Mouse (Mus musculus): Measurements from ENCODE around the gene Inpp5b. TPM values are rescaled to one million over a fixed set of nuclear protein-coding genes. Genes with fewer than 3 reads are reported as not detected.

Inpp5b gene
- polyA plus RNA-seq, 1 experiment from 2014 or later: 21.0 TPM

DNA sequence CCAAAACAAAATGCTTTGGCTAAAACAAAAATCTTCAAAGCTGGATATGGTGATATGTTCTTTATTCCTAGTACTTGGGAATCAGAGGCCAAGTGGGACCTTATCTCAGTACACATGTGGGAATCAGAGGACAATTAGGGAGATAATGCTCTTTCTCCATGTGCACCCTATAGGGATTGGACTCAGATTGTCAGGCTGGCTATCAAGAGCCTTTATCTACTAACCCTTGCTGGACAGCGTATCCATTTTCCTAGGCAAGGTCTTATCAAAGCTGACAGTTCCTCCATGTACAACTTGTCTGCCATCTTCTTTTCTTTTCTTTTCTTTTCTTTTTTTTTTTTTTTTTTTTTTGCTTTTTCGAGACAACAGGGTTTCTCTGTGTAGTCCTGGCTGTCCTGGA, 31.8 kb downstream of the Inpp5b start:
- 92% methylated on average over 2 of the region's 2 CpGs for WGBS
- ATAC-seq (ENCODE audit: low FRiP score): no peak

DNA sequence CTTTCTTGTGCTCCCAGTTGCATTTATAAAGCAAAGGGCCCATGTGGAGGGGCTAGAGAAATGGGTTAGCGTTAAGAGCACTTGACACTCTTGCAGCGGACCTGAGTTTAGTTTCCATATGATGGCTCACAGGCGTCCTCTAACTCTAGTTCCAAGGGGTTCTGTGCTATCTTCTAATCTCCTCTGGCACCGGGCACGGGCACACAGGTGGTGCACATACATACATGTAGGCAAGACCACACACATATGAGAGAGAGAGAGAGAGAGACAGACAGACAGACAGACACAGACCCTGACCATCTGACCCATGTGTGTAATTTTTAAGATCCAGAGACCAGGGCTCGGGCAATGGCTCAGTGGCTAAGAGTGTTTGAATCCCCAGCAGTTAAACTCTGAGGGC, 32.3 kb downstream of the Inpp5b start:
- ATAC-seq (ENCODE audit: low FRiP score) (no peak), DNase-seq (ENCODE audit: low spot score) (no peak)
- H3K27ac ChIP-seq: no peak overlapping the region
- H3K4me2 ChIP-seq (replicated peaks): no peak overlapping the region
- no peaks in the 10 kb centered on the region for H3K9me3 ChIP-seq (ENCODE audit: control insufficient read depth, low read length)
- no peak overlapping the region for H3K9ac ChIP-seq
- no peak overlapping the region for H3K4me3 ChIP-seq (replicated peaks; ENCODE audit: low read length)
- H3K4me1 ChIP-seq (replicated peaks; ENCODE audit: control insufficient read depth, insufficient read depth, low read length): no peaks in the 10 kb centered on the region
- H3K36me3 ChIP-seq (replicated peaks; ENCODE audit: control insufficient read depth, insufficient read depth): no peaks in the 10 kb centered on the region
- WGBS: 92% methylated on average over 6 of the region's 6 CpGs
- no peaks in the 10 kb centered on the region for H3K27me3 ChIP-seq (ENCODE audit: control insufficient read depth, insufficient read depth, low read length)

More for the DNA sequence above, 31.8 kb downstream of the Inpp5b start:
- Histone ChIP-seq H3K36me3 (replicated peaks; ENCODE audit: control insufficient read depth, insufficient read depth) (no peaks in the 10 kb centered on the region), H3K4me2 (replicated peaks) (no peak overlapping the region), H3K4me1 (replicated peaks; ENCODE audit: control insufficient read depth, insufficient read depth, low read length) (no peaks in the 10 kb centered on the region), H3K9ac (no peak overlapping the region), H3K27ac (no peak overlapping the region), H3K4me3 (replicated peaks; ENCODE audit: low read length) (no peak overlapping the region), H3K9me3 (ENCODE audit: control insufficient read depth, low read length) (no peaks in the 10 kb centered on the region), H3K27me3 (ENCODE audit: control insufficient read depth, insufficient read depth, low read length) (no peaks in the 10 kb centered on the region)
- DNase-seq (ENCODE audit: low spot score): no peak

DNA sequence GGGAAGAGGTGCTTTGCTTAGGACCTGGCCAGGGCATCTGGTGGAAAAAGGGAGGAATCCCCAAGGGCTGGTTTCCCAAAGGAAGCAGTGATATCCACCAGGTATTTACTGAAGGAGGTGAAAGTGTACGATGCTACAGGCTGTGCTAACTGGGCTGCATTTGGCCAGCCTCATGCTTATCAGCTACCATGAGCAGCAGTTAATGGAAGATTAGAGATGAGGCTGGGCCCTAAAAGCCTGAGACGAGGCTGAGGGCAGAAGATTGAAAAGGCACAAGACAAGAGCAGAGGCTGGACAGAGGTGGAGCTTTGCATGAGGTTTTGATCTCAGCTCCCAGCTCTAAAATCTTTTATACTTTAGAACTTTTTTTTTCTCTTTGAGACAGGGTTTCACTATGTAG, 32.8 kb downstream of the Inpp5b start:
- ATAC-seq (ENCODE audit: low FRiP score): no peak
- Histone ChIP-seq H3K9me3 (ENCODE audit: control insufficient read depth, low read length) (no peaks in the 10 kb centered on the region), H3K4me3 (replicated peaks; ENCODE audit: low read length) (no peak overlapping the region), H3K9ac (no peak overlapping the region), H3K27me3 (ENCODE audit: control insufficient read depth, insufficient read depth, low read length) (no peaks in the 10 kb centered on the region), H3K27ac (no peak overlapping the region), H3K36me3 (replicated peaks; ENCODE audit: control insufficient read depth, insufficient read depth) (peaks cover 1% of the 10 kb centered on the region), H3K4me1 (replicated peaks; ENCODE audit: control insufficient read depth, insufficient read depth, low read length) (no peaks in the 10 kb centered on the region), H3K4me2 (replicated peaks) (no peak overlapping the region)
- no peak for DNase-seq (ENCODE audit: low spot score)
- 79% methylated on average over 2 of the region's 2 CpGs for WGBS

DNA sequence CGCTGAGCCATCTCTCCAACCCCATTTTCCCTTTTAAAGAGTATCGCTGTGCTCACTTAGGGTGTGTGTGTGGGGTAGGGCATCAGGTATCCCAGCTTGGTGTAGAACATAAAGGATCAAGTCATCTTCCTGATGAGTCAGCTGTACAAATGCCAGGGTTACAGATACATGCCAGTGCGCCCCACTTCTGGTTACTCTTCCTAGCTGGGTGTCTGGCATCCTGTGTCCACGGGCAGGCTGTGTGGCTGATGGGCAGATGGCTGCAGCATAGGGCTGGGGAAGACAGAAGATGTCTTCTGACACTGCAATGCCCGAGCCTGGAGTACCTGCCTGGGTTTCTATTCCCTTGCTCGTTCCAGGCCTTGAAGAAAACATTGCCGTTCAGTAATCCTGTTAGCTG, 39.7 kb downstream of the Inpp5b start:
- H3K9me3 ChIP-seq (ENCODE audit: control insufficient read depth, low read length): no peaks in the 10 kb centered on the region
- no peak overlapping the region for H3K4me3 ChIP-seq (replicated peaks; ENCODE audit: low read length)
- ATAC-seq (ENCODE audit: low FRiP score): no peak
- DNase-seq (ENCODE audit: low spot score): no peak
- H3K4me2 ChIP-seq (replicated peaks): no peak overlapping the region
- no peaks in the 10 kb centered on the region for H3K27me3 ChIP-seq (ENCODE audit: control insufficient read depth, insufficient read depth, low read length)
- H3K36me3 ChIP-seq (replicated peaks; ENCODE audit: control insufficient read depth, insufficient read depth): peaks cover 57% of the 10 kb centered on the region
- no peak overlapping the region for H3K9ac ChIP-seq
- no peaks in the 10 kb centered on the region for H3K4me1 ChIP-seq (replicated peaks; ENCODE audit: control insufficient read depth, insufficient read depth, low read length)
- H3K27ac ChIP-seq: no peak overlapping the region
- 95% methylated on average over 7 of the region's 7 CpGs for WGBS

DNA sequence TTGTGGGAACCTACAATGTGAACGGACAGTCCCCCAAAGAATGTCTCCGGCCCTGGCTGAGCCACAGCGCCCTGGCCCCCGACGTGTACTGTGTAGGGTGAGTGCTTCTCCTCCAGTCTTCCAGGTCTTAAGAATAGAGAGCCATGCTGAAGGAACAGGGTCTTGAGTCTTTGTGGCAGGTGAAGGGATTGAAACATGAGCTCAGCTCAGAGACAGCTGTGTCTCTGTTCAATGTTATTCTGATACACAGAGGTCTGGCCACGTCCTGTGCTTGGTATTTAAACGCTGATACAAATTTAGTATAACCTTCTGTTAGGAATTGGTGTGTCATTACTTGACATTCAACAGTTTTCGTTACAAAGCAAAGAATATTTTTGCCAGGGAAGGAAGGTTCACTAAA, 40.7 kb downstream of the Inpp5b start:
- Histone ChIP-seq H3K4me1 (replicated peaks; ENCODE audit: control insufficient read depth, insufficient read depth, low read length) (no peaks in the 10 kb centered on the region), H3K9me3 (ENCODE audit: control insufficient read depth, low read length) (no peaks in the 10 kb centered on the region), H3K4me2 (replicated peaks) (no peak overlapping the region), H3K27ac (no peak overlapping the region), H3K27me3 (ENCODE audit: control insufficient read depth, insufficient read depth, low read length) (no peaks in the 10 kb centered on the region), H3K9ac (no peak overlapping the region), H3K36me3 (replicated peaks; ENCODE audit: control insufficient read depth, insufficient read depth) (peaks cover 68% of the 10 kb centered on the region), H3K4me3 (replicated peaks; ENCODE audit: low read length) (no peak overlapping the region)
- WGBS: 93% methylated on average over 8 of the region's 8 CpGs
- ATAC-seq (ENCODE audit: low FRiP score) (no peak), DNase-seq (ENCODE audit: low spot score) (no peak)

DNA sequence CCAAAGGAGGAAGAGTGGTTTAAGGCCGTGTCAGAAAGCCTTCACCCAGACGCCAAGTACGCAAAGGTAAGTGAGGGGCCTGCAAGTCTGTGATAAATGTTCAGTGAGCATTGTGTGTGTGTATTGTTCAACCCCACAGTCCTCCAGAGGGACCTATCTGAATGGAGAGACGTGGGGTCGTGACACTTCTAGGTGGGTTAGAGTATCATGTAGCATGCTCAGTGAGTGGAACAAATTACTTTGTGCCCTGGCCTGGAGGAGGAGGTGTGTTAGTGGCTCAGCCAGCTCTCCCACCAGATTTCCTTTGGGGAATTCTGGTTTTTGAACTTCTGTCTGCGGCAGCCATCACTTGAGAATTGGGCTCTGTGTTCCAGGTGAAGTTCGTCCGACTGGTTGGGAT, 42.3 kb downstream of the Inpp5b start:
- ATAC-seq (ENCODE audit: low FRiP score) (no peak), DNase-seq (ENCODE audit: low spot score) (no peak)
- Histone ChIP-seq H3K36me3 (replicated peaks; ENCODE audit: control insufficient read depth, insufficient read depth) (peaks cover 80% of the 10 kb centered on the region), H3K27ac (no peak overlapping the region), H3K9me3 (ENCODE audit: control insufficient read depth, low read length) (no peaks in the 10 kb centered on the region), H3K27me3 (ENCODE audit: control insufficient read depth, insufficient read depth, low read length) (no peaks in the 10 kb centered on the region), H3K4me3 (replicated peaks; ENCODE audit: low read length) (no peak overlapping the region), H3K9ac (no peak overlapping the region), H3K4me2 (replicated peaks) (no peak overlapping the region), H3K4me1 (replicated peaks; ENCODE audit: control insufficient read depth, insufficient read depth, low read length) (no peaks in the 10 kb centered on the region)
- WGBS: 84% methylated on average over 8 of the region's 8 CpGs

DNA sequence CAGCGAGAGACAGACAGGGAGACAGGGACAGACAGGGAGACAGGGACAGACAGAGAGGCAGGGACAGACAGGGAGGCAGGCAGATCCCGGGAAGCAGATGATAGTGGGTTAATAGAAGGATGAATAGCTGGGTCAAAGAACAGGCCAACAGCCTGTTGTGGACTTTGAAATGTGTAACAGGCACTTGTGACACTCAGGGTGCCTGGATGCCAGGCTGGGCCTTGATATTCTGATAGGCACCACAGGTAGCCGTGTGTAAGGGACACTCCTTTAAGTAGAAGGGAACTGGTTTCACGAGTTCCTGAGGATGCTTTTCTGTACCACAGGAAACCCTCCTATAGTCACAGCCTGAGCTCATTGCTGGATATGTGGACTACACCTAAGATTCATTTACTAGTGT, 48.4 kb downstream of the Inpp5b start:
- Histone ChIP-seq H3K36me3 (replicated peaks; ENCODE audit: control insufficient read depth, insufficient read depth) (peaks cover 96% of the 10 kb centered on the region), H3K4me1 (replicated peaks; ENCODE audit: control insufficient read depth, insufficient read depth, low read length) (no peaks in the 10 kb centered on the region), H3K27ac (no peak overlapping the region), H3K4me2 (replicated peaks) (no peak overlapping the region), H3K27me3 (ENCODE audit: control insufficient read depth, insufficient read depth, low read length) (no peaks in the 10 kb centered on the region), H3K4me3 (replicated peaks; ENCODE audit: low read length) (no peak overlapping the region), H3K9me3 (ENCODE audit: control insufficient read depth, low read length) (no peaks in the 10 kb centered on the region), H3K9ac (no peak overlapping the region)
- ATAC-seq (ENCODE audit: low FRiP score) (no peak), DNase-seq (ENCODE audit: low spot score) (no peak)
- WGBS: 84% methylated on average over 4 of the region's 4 CpGs

DNA sequence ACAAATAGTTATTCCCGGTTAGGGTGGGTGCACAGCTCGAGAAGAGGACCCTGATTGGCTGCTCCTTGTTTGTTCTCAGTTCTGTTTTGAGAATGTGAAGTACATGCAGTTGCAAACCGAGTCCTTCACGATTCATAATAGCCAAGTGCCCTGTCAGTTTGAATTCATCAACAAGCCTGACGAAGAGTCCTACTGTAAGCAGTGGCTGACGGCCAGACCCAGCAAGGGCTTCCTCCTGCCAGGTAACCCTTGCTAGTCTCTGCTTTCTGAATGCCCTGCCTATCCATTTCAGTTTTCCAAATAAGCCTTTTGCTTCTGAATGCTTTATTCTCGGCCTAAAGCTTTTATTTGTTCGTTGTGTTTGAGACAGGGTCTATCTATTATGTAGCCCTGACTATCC, 50.5 kb downstream of the Inpp5b start:
- 92% methylated on average over 8 of the region's 8 CpGs for WGBS
- H3K36me3 ChIP-seq (replicated peaks; ENCODE audit: control insufficient read depth, insufficient read depth): peaks cover 90% of the 10 kb centered on the region
- H3K4me3 ChIP-seq (replicated peaks; ENCODE audit: low read length): no peak overlapping the region
- H3K9ac ChIP-seq: no peak overlapping the region
- ATAC-seq (ENCODE audit: low FRiP score) (no peak), DNase-seq (ENCODE audit: low spot score) (no peak)
- no peaks in the 10 kb centered on the region for H3K4me1 ChIP-seq (replicated peaks; ENCODE audit: control insufficient read depth, insufficient read depth, low read length)
- no peak overlapping the region for H3K27ac ChIP-seq
- H3K4me2 ChIP-seq (replicated peaks): no peak overlapping the region
- H3K27me3 ChIP-seq (ENCODE audit: control insufficient read depth, insufficient read depth, low read length): no peaks in the 10 kb centered on the region
- H3K9me3 ChIP-seq (ENCODE audit: control insufficient read depth, low read length): no peaks in the 10 kb centered on the region

DNA sequence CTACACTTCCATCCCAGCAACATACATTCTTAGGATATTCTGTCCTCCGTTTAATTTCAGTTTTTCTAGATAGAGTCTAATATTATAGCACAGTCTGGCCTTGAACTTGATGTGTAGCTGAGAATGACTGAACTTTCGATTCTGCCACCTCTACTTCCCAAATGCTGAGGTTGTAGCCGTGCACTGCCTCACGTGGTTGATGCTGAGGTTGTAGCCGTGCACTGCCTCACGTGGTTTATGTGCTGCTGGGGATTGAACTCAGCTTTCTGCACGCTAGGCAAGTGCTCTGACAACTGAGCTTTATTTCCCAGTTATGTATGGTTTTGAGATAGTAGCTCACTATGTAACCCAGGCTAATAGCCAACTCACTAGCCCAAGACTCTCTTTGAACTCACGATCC, 54.5 kb downstream of the Inpp5b start:
- ATAC-seq (ENCODE audit: low FRiP score) (no peak), DNase-seq (ENCODE audit: low spot score) (no peak)
- WGBS: 94% methylated on average over 8 of the region's 8 CpGs
- no peaks in the 10 kb centered on the region for H3K4me1 ChIP-seq (replicated peaks; ENCODE audit: control insufficient read depth, insufficient read depth, low read length)
- H3K4me2 ChIP-seq (replicated peaks): no peak overlapping the region
- no peak overlapping the region for H3K27ac ChIP-seq
- no peak overlapping the region for H3K4me3 ChIP-seq (replicated peaks; ENCODE audit: low read length)
- H3K9me3 ChIP-seq (ENCODE audit: control insufficient read depth, low read length): no peaks in the 10 kb centered on the region
- H3K27me3 ChIP-seq (ENCODE audit: control insufficient read depth, insufficient read depth, low read length): no peaks in the 10 kb centered on the region
- no peak overlapping the region for H3K9ac ChIP-seq
- peaks cover 89% of the 10 kb centered on the region for H3K36me3 ChIP-seq (replicated peaks; ENCODE audit: control insufficient read depth, insufficient read depth)

DNA sequence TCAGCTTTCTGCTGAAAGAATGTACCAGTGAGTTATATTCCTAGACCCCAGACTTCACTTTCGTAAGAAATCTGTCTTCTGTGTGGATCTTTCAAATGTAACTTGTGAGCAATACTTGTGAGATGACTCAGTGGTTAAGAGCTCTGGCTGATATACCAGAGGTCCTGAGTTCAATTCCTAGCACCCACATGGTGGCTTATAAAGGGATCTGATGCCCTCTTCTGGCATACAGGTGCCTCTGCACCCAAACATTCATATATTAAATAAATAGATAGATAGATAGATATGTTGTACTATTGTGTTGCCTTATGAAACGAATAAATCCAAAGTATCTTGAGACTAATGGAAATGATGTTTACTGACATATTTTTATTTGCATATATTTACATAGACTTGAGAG, 55.3 kb downstream of the Inpp5b start:
- H3K27me3 ChIP-seq (ENCODE audit: control insufficient read depth, insufficient read depth, low read length): no peaks in the 10 kb centered on the region
- no peak overlapping the region for H3K27ac ChIP-seq
- no peaks in the 10 kb centered on the region for H3K9me3 ChIP-seq (ENCODE audit: control insufficient read depth, low read length)
- DNase-seq (ENCODE audit: low spot score): no peak
- WGBS: 93% methylated on average over 2 of the region's 2 CpGs
- no peak for ATAC-seq (ENCODE audit: low FRiP score)
- peaks cover 81% of the 10 kb centered on the region for H3K36me3 ChIP-seq (replicated peaks; ENCODE audit: control insufficient read depth, insufficient read depth)
- no peak overlapping the region for H3K4me2 ChIP-seq (replicated peaks)
- H3K9ac ChIP-seq: no peak overlapping the region
- no peaks in the 10 kb centered on the region; the same call in 1 of the 2 replicates for H3K4me1 ChIP-seq (replicated peaks; ENCODE audit: control insufficient read depth, insufficient read depth, low read length)
- H3K4me3 ChIP-seq (replicated peaks; ENCODE audit: low read length): no peak overlapping the region

Measured in hindbrain, embryonic 14.5 days (tissue).